ENCODE assay signal across 9 mouse cellular contexts in the genomic region with DNA sequence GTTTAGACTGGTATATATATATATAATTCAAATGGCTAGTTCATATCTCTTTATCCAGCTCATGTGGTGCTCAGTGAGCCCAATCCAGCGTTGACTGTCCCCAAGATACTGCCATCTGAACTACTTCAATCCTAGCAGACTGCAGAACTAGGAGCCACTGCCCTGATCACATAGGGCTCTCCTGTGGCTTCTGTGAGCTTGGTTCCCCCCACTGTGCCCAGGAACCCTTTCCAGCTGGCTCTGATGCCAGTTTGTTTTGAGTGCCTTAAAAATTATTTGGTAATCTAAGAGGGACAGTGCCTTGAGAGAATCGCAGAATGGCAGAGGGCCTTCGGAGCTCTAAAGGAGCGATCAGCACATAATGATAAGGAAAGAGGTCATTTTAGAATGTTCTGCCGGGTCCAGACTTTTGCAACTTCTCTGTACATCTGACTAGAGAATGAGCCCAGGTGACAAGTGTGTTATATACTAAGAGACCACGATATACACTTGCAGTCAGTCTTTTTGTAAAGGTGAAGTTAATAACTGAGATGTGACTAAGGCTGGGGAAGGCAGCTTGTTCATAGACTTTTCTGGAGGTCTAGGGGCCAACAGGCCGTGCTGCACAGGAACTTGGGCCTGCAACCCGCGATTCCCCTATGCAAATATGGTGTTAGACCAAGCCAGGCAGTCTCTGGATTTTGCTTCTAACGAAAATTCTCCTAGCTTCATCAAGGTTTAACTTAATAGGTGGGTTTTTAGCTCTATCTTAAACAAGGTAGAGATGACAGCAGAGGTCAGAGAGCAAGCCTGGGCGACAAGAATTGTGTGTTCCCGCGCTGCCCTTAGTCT. TPM values are rescaled to one million over a fixed set of nuclear protein-coding genes. Genes with fewer than 3 reads are reported as not detected.
A peak's percentile ranks its signal among the peaks of the same experiment; 100 is the strongest.
DNase-seq lines count a peak whose midpoint lies in the region; ATAC-seq and TF ChIP-seq lines count a peak whose summit lies in the region.
"Had no signal": no experiment of that assay in that cellular context is flagged by ENCODE, and none has a peak within 500 bp of the region (broad histone marks: within the 10 kb centered on the region; RNA-seq: fewer than 3 reads in every experiment).

No protein-coding gene starts in this region.

- intact Hi-C loops in left cerebral cortex, postnatal 10 days (cut with DNase I): loop anchor here (5.0 kb wide), 2 partner anchors 51 to 159 kb away; no protein-coding TSS in a partner anchor

- H3K9ac ChIP-seq in lung, postnatal 0 days (replicated peaks; ENCODE audit: low read depth): peak overlapping the region; percentile 10; the same call in 1 of the 2 replicates
- H3K9ac ChIP-seq in forebrain, embryonic 14.5 days (ENCODE audit: low read length): peak overlapping the region; percentile 76
- peak overlapping the region; percentile 100 for H3K9ac ChIP-seq in limb, embryonic 14.5 days (ENCODE audit: low read depth, low read length, severe bottlenecking)
- no peak overlapping the region for H3K9ac ChIP-seq in stomach, embryonic 15.5 days

- H3K27ac ChIP-seq in lung, postnatal 0 days (ENCODE audit: low read length): no peak overlapping the region
- H3K27ac ChIP-seq in forebrain, embryonic 14.5 days (ENCODE audit: low read depth, low read length): no peak overlapping the region
- peak overlapping the region; percentile 100 for H3K27ac ChIP-seq in limb, embryonic 14.5 days (replicated peaks; ENCODE audit: low read depth, low read length)
- no peak overlapping the region for H3K27ac ChIP-seq in stomach, embryonic 15.5 days

- 29% methylated on average over 13 of the region's 13 CpGs for WGBS in lung, postnatal 0 days
- 9% methylated on average over 13 of the region's 13 CpGs for WGBS in forebrain, embryonic 14.5 days
- 3% methylated on average over 13 of the region's 13 CpGs for WGBS in limb, embryonic 14.5 days
- 24% methylated on average over 13 of the region's 13 CpGs for WGBS in stomach, embryonic 15.5 days

- peak overlapping the region; percentile 56 for H3K4me3 ChIP-seq in lung, postnatal 0 days (ENCODE audit: low read depth, low read length)
- H3K4me3 ChIP-seq in forebrain, embryonic 14.5 days (ENCODE audit: low read depth, low read length): peak overlapping the region; percentile 55
- peak overlapping the region; percentile 84 for H3K4me3 ChIP-seq in limb, embryonic 14.5 days (replicated peaks; ENCODE audit: low read length)
- H3K4me3 ChIP-seq in stomach, embryonic 15.5 days (replicated peaks): peak overlapping the region; percentile 54

- TF ChIP-seq EP300 in lung, postnatal 0 days (IDR thresholded peaks at IDR 0.05): no peak

- peaks cover 41% of the 10 kb centered on the region; the same call in 1 of the 2 replicates for H3K27me3 ChIP-seq in lung, postnatal 0 days (replicated peaks; ENCODE audit: insufficient read depth, low read length)
- H3K27me3 ChIP-seq in forebrain, embryonic 14.5 days (replicated peaks; ENCODE audit: control insufficient read depth, insufficient read depth, low read length): 0 out of 2 replicates have a peak, but pooled peaks cover 37% of the 10 kb centered on the region
- H3K27me3 ChIP-seq in limb, embryonic 14.5 days (ENCODE audit: control insufficient read depth, insufficient read depth, low read length): no peaks in the 10 kb centered on the region
- H3K27me3 ChIP-seq in stomach, embryonic 15.5 days (replicated peaks): peaks cover 57% of the 10 kb centered on the region

- H3K4me2 ChIP-seq in lung, postnatal 0 days (replicated peaks; ENCODE audit: low read depth, low read length): peak overlapping the region; percentile 83
- peak overlapping the region; percentile 95 for H3K4me2 ChIP-seq in forebrain, embryonic 14.5 days (ENCODE audit: low read length)
- peak overlapping the region; percentile 79 for H3K4me2 ChIP-seq in limb, embryonic 14.5 days (replicated peaks; ENCODE audit: low read depth, low read length, severe bottlenecking)
- peak overlapping the region; percentile 92 for H3K4me2 ChIP-seq in stomach, embryonic 15.5 days

- H3K36me3 ChIP-seq in lung, postnatal 0 days (ENCODE audit: insufficient read depth, low read length): no peaks in the 10 kb centered on the region
- H3K36me3 ChIP-seq in forebrain, embryonic 14.5 days (ENCODE audit: control insufficient read depth, insufficient read depth, low read length): no peaks in the 10 kb centered on the region
- H3K36me3 ChIP-seq in limb, embryonic 14.5 days (ENCODE audit: control insufficient read depth, insufficient read depth, low read length): peaks cover 29% of the 10 kb centered on the region
- H3K36me3 ChIP-seq in stomach, embryonic 15.5 days: no peaks in the 10 kb centered on the region

- H3K9me3 ChIP-seq in lung, postnatal 0 days (ENCODE audit: low read length): no peaks in the 10 kb centered on the region
- no peaks in the 10 kb centered on the region for H3K9me3 ChIP-seq in forebrain, embryonic 14.5 days (replicated peaks; ENCODE audit: control insufficient read depth, low read length)
- H3K9me3 ChIP-seq in limb, embryonic 14.5 days (ENCODE audit: control insufficient read depth, low read length): no peaks in the 10 kb centered on the region
- no peaks in the 10 kb centered on the region for H3K9me3 ChIP-seq in stomach, embryonic 15.5 days

- TF ChIP-seq CTCF in lung, postnatal 0 days (IDR thresholded peaks at IDR 0.05): no peak

- TF ChIP-seq POLR2A in limb, embryonic 14.5 days (IDR thresholded peaks at IDR 0.05; ENCODE audit: borderline replicate concordance, extremely low read depth, insufficient read depth, insufficient read length): no peak

- no peak for DNase-seq in lung, postnatal 0 days (ENCODE audit: low spot score)
- no peak for DNase-seq in lung, postnatal 4 days
- DNase-seq in forebrain, embryonic 14.5 days (ENCODE audit: low spot score): no peak
- DNase-seq in limb, embryonic 14.5 days (ENCODE audit: low spot score): no peak
- no peak for DNase-seq in left cerebral cortex, postnatal 10 days (ENCODE audit: extremely low spot score in 1 of 2, low spot score in 2 of 2)
- DNase-seq in right cerebral cortex, adult 18-20 months: no peak
- no peak for DNase-seq in right cerebral cortex, postnatal 25 days

- no peak for ATAC-seq in lung, postnatal 0 days
- ATAC-seq in forebrain, embryonic 14.5 days: no peak
- ATAC-seq in limb, embryonic 14.5 days (ENCODE audit: low FRiP score, low read depth): no peak
- no peak for ATAC-seq in stomach, embryonic 15.5 days (ENCODE audit: insufficient read depth, low FRiP score, low read depth)

- no peaks in the 10 kb centered on the region for H3K4me1 ChIP-seq in lung, postnatal 0 days (ENCODE audit: insufficient read depth, low read depth, low read length)
- H3K4me1 ChIP-seq in forebrain, embryonic 14.5 days (ENCODE audit: control insufficient read depth, insufficient read depth, low read length): peaks cover 26% of the 10 kb centered on the region
- H3K4me1 ChIP-seq in limb, embryonic 14.5 days (ENCODE audit: control insufficient read depth, insufficient read depth, low read length): peaks cover 19% of the 10 kb centered on the region
- peaks cover 22% of the 10 kb centered on the region for H3K4me1 ChIP-seq in stomach, embryonic 15.5 days

RNA-seq across cellular contexts. Expression of a gene that starts 2.3 kb away (rescaled TPM):
- polyA plus RNA-seq in lung, postnatal 0 days (2015; fragmentation: Nextera tagmentation; extraction: Ambion mirVana): 3.6 and 4.6 TPM in 2 replicates
- 4.7 and 5.1 TPM in 2 replicates for polyA plus RNA-seq in forebrain, embryonic 14.5 days (2014; fragmentation: Nextera tagmentation; extraction: Ambion mirVana)
- polyA plus RNA-seq in limb, embryonic 14.5 days (2012; rRNA removed): 122 and 123 TPM in 2 replicates
- polyA plus RNA-seq in limb, embryonic 14.5 days (2014; fragmentation: Nextera tagmentation; extraction: Ambion mirVana): 114 and 134 TPM in 2 replicates
- 6.4 and 6.9 TPM in 2 replicates for polyA plus RNA-seq in stomach, embryonic 15.5 days (2015; fragmentation: Nextera tagmentation; extraction: Ambion mirVana)
- total RNA-seq in left cerebral cortex, postnatal 10 days (2021): 1 to 10 TPM; 6.3 to 7.0 TPM
- total RNA-seq: hematopoietic stem cell, adult 5-6 weeks had no signal

Comparison
In these comparisons a context has a peak if more than half of its experiments do, and no peak if none do; other contexts are left out.
1. RNA of a gene that starts 2.3 kb away (polyA plus RNA-seq): 114 to 134 TPM in limb, embryonic 14.5 days; 6.4 to 6.9 TPM in stomach, embryonic 15.5 days, 4.7 to 5.1 TPM in forebrain, embryonic 14.5 days and 3.6 to 4.6 TPM in lung, postnatal 0 days; every median in the first group is over 10 times any median in the second.
2. Peak in every context shown above with its lines, with median percentiles within 50 percentile points of each other: H3K4me2 ChIP-seq and H3K4me3 ChIP-seq.